Mouse (Mus musculus): ENCODE data around the gene Tdp2. TPM values are rescaled to one million over a fixed set of nuclear protein-coding genes. Genes with fewer than 3 reads are reported as not detected.

Gene Tdp2
- polyA plus RNA-seq, 1 experiment: 10.5 TPM

- Histone ChIP-seq H3K79me3 (ENCODE audit: low read depth) (no peaks in the 10 kb centered on the region), H3K27me3 (ENCODE audit: control insufficient read depth, insufficient read depth, insufficient read length) (no peaks in the 10 kb centered on the region), H3ac (ENCODE audit: control insufficient read depth, insufficient read length, low read depth) (no peak overlapping the region), H3K79me2 (ENCODE audit: control insufficient read depth, insufficient read depth) (no peaks in the 10 kb centered on the region), H3K4me3 (ENCODE audit: insufficient read depth, poor library complexity, severe bottlenecking) (no peak overlapping the region), H3K36me3 (ENCODE audit: control insufficient read depth, insufficient read depth) (no peaks in the 10 kb centered on the region)
- TF ChIP-seq MYOD1 (IDR thresholded peaks at IDR 0.05; ENCODE audit: control insufficient read depth, insufficient read length, low read depth) (no peak), MAX (IDR thresholded peaks at IDR 0.05) (no peak), FOSL1 (IDR thresholded peaks at IDR 0.05; ENCODE audit: insufficient read depth, low read length, poor library complexity, severe bottlenecking) (no peak), CTCF (IDR thresholded peaks at IDR 0.05; ENCODE audit: control insufficient read depth, insufficient read depth, insufficient read length) (no peak), CEBPB (IDR thresholded peaks at IDR 0.05; ENCODE audit: low read depth) (no peak), MYOG (IDR thresholded peaks at IDR 0.05; ENCODE audit: control insufficient read depth, extremely low read depth, insufficient read length) (no peak), USF1 (IDR thresholded peaks at IDR 0.05; ENCODE audit: low read depth) (no peak)
Measured at GRCm38 (mm10) chr13:24867789-24868188, 36.3 kb downstream of the Tdp2 start.

DNA sequence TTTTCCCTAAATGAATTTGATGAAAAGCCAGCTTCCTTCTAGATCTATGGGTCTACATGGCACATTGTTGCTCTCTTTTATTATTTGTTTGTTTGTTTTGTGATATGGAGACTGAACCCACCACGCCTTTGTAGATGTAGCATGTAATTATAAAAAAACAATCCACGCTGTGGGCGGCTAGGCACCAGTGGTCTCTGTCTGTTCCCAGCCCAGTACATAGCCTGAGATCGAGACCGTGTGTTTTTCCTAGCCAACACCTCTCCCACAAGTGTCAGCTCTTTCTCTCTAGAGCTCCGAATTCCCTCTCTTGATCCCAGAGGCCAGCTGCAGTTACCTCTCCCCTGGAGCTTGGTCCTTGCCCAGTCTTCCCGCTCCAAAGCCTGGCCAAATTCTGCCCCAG lies 36.8 kb downstream of the Tdp2 start:
- H3K79me2 ChIP-seq (ENCODE audit: control insufficient read depth, insufficient read depth): no peaks in the 10 kb centered on the region
- no peak for TF ChIP-seq USF1 (IDR thresholded peaks at IDR 0.05; ENCODE audit: low read depth)
- TF ChIP-seq FOSL1 (IDR thresholded peaks at IDR 0.05; ENCODE audit: insufficient read depth, low read length, poor library complexity, severe bottlenecking): no peak
- TF ChIP-seq MAX (IDR thresholded peaks at IDR 0.05): no peak
- TF ChIP-seq MYOG (IDR thresholded peaks at IDR 0.05; ENCODE audit: control insufficient read depth, extremely low read depth, insufficient read length): no peak
- TF ChIP-seq MYOD1 (IDR thresholded peaks at IDR 0.05; ENCODE audit: control insufficient read depth, insufficient read length, low read depth): no peak
- TF ChIP-seq CEBPB (IDR thresholded peaks at IDR 0.05; ENCODE audit: low read depth): no peak
- TF ChIP-seq CTCF (IDR thresholded peaks at IDR 0.05; ENCODE audit: control insufficient read depth, insufficient read depth, insufficient read length): no peak
- H3K79me3 ChIP-seq (ENCODE audit: low read depth): no peaks in the 10 kb centered on the region
- H3K27me3 ChIP-seq (ENCODE audit: control insufficient read depth, insufficient read depth, insufficient read length): no peaks in the 10 kb centered on the region
- no peak overlapping the region for H3K4me3 ChIP-seq (ENCODE audit: insufficient read depth, poor library complexity, severe bottlenecking)
- no peak overlapping the region for H3ac ChIP-seq (ENCODE audit: control insufficient read depth, insufficient read length, low read depth)
- no peaks in the 10 kb centered on the region for H3K36me3 ChIP-seq (ENCODE audit: control insufficient read depth, insufficient read depth)

DNA sequence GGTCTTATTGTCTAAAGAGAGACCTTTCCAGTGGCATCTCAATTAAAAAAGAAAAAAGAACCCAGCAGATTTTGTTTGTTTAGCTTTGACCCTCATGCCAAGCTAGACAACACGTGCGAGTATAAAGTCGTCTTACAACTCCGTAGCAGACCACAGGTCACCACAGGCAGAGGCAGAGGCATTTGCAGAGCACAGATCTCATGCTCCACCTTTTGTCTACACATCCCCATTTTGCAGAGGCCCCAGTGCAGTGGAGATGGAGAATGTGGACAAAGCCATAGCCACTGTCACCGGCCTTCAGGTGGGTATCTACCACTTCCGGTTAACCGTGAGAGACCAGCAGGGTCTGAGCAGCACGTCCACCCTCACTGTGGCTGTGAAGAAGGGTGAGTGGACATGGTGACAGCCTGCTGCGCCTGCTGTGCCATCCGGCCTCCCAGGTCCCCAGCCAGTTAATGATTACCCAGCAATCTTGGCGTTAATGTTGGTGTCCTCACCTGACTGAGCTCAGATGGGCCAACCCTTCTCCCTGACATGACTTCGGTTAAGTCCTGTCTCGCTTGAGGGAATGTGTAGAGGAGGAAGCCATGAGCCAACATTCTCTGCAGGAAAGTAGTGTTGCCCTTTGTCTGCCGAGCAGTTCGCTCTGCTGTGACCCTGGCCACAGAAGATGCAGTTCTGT lies 48.0 kb downstream of the Tdp2 start:
- Histone ChIP-seq H3ac (ENCODE audit: control insufficient read depth, insufficient read length, low read depth) (no peak overlapping the region), H3K79me2 (ENCODE audit: control insufficient read depth, insufficient read depth) (no peaks in the 10 kb centered on the region), H3K79me3 (ENCODE audit: low read depth) (no peaks in the 10 kb centered on the region), H3K4me3 (ENCODE audit: insufficient read depth, poor library complexity, severe bottlenecking) (no peak overlapping the region), H3K27me3 (ENCODE audit: control insufficient read depth, insufficient read depth, insufficient read length) (no peaks in the 10 kb centered on the region), H3K36me3 (ENCODE audit: control insufficient read depth, insufficient read depth) (no peaks in the 10 kb centered on the region)
- no peak for TF ChIP-seq USF1 (IDR thresholded peaks at IDR 0.05; ENCODE audit: low read depth)
- no peak for TF ChIP-seq MYOD1 (IDR thresholded peaks at IDR 0.05; ENCODE audit: control insufficient read depth, insufficient read length, low read depth)
- TF ChIP-seq CTCF (IDR thresholded peaks at IDR 0.05; ENCODE audit: control insufficient read depth, insufficient read depth, insufficient read length): no peak
- no peak for TF ChIP-seq MAX (IDR thresholded peaks at IDR 0.05)
- no peak for TF ChIP-seq FOSL1 (IDR thresholded peaks at IDR 0.05; ENCODE audit: insufficient read depth, low read length, poor library complexity, severe bottlenecking)
- no peak for TF ChIP-seq MYOG (IDR thresholded peaks at IDR 0.05; ENCODE audit: control insufficient read depth, extremely low read depth, insufficient read length)
- TF ChIP-seq CEBPB (IDR thresholded peaks at IDR 0.05; ENCODE audit: low read depth): no peak

- Histone ChIP-seq H3K36me3 (ENCODE audit: control insufficient read depth, insufficient read depth) (no peaks in the 10 kb centered on the region), H3K27me3 (ENCODE audit: control insufficient read depth, insufficient read depth, insufficient read length) (no peaks in the 10 kb centered on the region), H3ac (ENCODE audit: control insufficient read depth, insufficient read length, low read depth) (no peak overlapping the region), H3K79me2 (ENCODE audit: control insufficient read depth, insufficient read depth) (no peaks in the 10 kb centered on the region), H3K4me3 (ENCODE audit: insufficient read depth, poor library complexity, severe bottlenecking) (no peak overlapping the region), H3K79me3 (ENCODE audit: low read depth) (no peaks in the 10 kb centered on the region)
- TF ChIP-seq CTCF (IDR thresholded peaks at IDR 0.05; ENCODE audit: control insufficient read depth, insufficient read depth, insufficient read length): no peak
- TF ChIP-seq MAX (IDR thresholded peaks at IDR 0.05): no peak
- no peak for TF ChIP-seq USF1 (IDR thresholded peaks at IDR 0.05; ENCODE audit: low read depth)
- TF ChIP-seq MYOG (IDR thresholded peaks at IDR 0.05; ENCODE audit: control insufficient read depth, extremely low read depth, insufficient read length): no peak
- TF ChIP-seq FOSL1 (IDR thresholded peaks at IDR 0.05; ENCODE audit: insufficient read depth, low read length, poor library complexity, severe bottlenecking): no peak
- TF ChIP-seq CEBPB (IDR thresholded peaks at IDR 0.05; ENCODE audit: low read depth): no peak
- TF ChIP-seq MYOD1 (IDR thresholded peaks at IDR 0.05; ENCODE audit: control insufficient read depth, insufficient read length, low read depth): no peak
Measured at GRCm38 (mm10) chr13:24880208-24880607, 48.7 kb downstream of the Tdp2 start.

DNA sequence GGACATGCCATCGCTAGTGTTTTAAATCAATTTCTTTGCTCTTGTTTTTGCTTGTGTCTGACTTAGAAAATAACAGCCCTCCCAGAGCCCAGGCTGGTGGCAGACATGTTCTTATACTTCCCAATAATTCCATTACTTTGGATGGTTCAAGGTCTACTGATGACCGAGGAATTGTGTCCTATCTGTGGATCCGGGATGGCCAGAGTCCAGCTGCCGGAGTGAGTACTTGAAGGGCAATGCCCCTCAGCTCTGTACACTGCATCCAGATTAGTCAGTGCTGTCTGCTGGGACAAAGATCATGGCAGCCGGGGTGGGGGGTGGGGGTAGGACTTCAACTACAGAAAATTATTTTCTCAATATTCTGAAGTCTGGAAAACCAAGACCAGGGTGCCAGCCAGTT lies 49.2 kb downstream of the Tdp2 start:
- TF ChIP-seq MAX (IDR thresholded peaks at IDR 0.05) (no peak), MYOG (IDR thresholded peaks at IDR 0.05; ENCODE audit: control insufficient read depth, extremely low read depth, insufficient read length) (no peak), MYOD1 (IDR thresholded peaks at IDR 0.05; ENCODE audit: control insufficient read depth, insufficient read length, low read depth) (no peak), FOSL1 (IDR thresholded peaks at IDR 0.05; ENCODE audit: insufficient read depth, low read length, poor library complexity, severe bottlenecking) (no peak), USF1 (IDR thresholded peaks at IDR 0.05; ENCODE audit: low read depth) (no peak), CTCF (IDR thresholded peaks at IDR 0.05; ENCODE audit: control insufficient read depth, insufficient read depth, insufficient read length) (no peak), CEBPB (IDR thresholded peaks at IDR 0.05; ENCODE audit: low read depth) (no peak)
- no peaks in the 10 kb centered on the region for H3K79me3 ChIP-seq (ENCODE audit: low read depth)
- H3K27me3 ChIP-seq (ENCODE audit: control insufficient read depth, insufficient read depth, insufficient read length): no peaks in the 10 kb centered on the region
- no peaks in the 10 kb centered on the region for H3K79me2 ChIP-seq (ENCODE audit: control insufficient read depth, insufficient read depth)
- H3K36me3 ChIP-seq (ENCODE audit: control insufficient read depth, insufficient read depth): no peaks in the 10 kb centered on the region
- no peak overlapping the region for H3ac ChIP-seq (ENCODE audit: control insufficient read depth, insufficient read length, low read depth)
- no peak overlapping the region for H3K4me3 ChIP-seq (ENCODE audit: insufficient read depth, poor library complexity, severe bottlenecking)

Data from C2C12 (cell line).